Mouse (Mus musculus) liver, embryonic 15.5 days (tissue): ENCODE data around the gene Tnrc6b. TPM values are rescaled to one million over a fixed set of nuclear protein-coding genes. Genes with fewer than 3 reads are reported as not detected.

Source experiments
- ATAC-seq: fragments of 200-750 bp; cut with Nextera tagmentation; 2 replicates; pipeline ENCODE4 v1.8.0; 2017; ENCODE audit warnings: moderate number of reproducible peaks, mild to moderate bottlenecking, moderate library complexity; ENCODE audit not compliant: insufficient read depth
- H3K27ac ChIP-seq: fragments of 300-500 bp; sonication (generic); replicated peaks from 2 replicates; pipeline ENCODE4 v1.5.1; 2015; ENCODE audit warnings: mild to moderate bottlenecking, inconsistent platforms
- H3K27me3 ChIP-seq: fragments of 300-500 bp; sonication (generic); 2 replicates; pipeline ENCODE4 v1.6.1; 2015; ENCODE audit warnings: mild to moderate bottlenecking, inconsistent platforms
- H3K36me3 ChIP-seq: fragments of 300-500 bp; sonication (generic); replicated peaks from 2 replicates; pipeline ENCODE4 v1.6.1; 2015; ENCODE audit warnings: moderate library complexity, mild to moderate bottlenecking, inconsistent platforms
- H3K4me1 ChIP-seq: fragments of 300-500 bp; sonication (generic); replicated peaks from 2 replicates; pipeline ENCODE4 v1.6.1; 2015; ENCODE audit warnings: inconsistent platforms
- H3K4me2 ChIP-seq: fragments of 300-500 bp; sonication (generic); 2 replicates; pipeline ENCODE4 v1.6.1; 2015; ENCODE audit warnings: moderate library complexity, mild to moderate bottlenecking, inconsistent platforms
- H3K4me3 ChIP-seq: fragments of 300-500 bp; sonication (generic); replicated peaks from 2 replicates; pipeline ENCODE4 v1.5.1; 2015; ENCODE audit warnings: mild to moderate bottlenecking, inconsistent platforms
- H3K9ac ChIP-seq: fragments of 300-500 bp; sonication (generic); 2 replicates; pipeline ENCODE4 v1.6.1; 2015; ENCODE audit warnings: moderate library complexity, mild to moderate bottlenecking, inconsistent platforms
- H3K9me3 ChIP-seq: fragments of 300-500 bp; sonication (generic); replicated peaks from 2 replicates; pipeline ENCODE4 v1.6.1; 2016; ENCODE audit warnings: inconsistent platforms
- WGBS: fragments of 180-500 bp; shearing (Covaris S2); methylation state at CpG from one replicate; pipeline ENCODE4 v1.1.7; 2015; ENCODE audit warnings: mixed read lengths; ENCODE audit not compliant: insufficient replicate concordance; 5-methylcytosine and 5-hydroxymethylcytosine counted together
- polyA plus RNA-seq: library from polyadenylated mRNA; unstranded; fragments of >200 nt; fragmentation: Nextera tagmentation; extraction: Ambion mirVana; gene quantifications from 2 replicates; pipeline ENCODE4 v1.2.1, GENCODE M21; 2015

The Tnrc6b gene
- polyA plus RNA-seq, 1 experiment from 2014 or later: 18.3 TPM

- 72% methylated on average over 6 of the region's 6 CpGs for WGBS
- Histone ChIP-seq H3K27ac (0 out of 2 replicates have a peak overlapping the region, but pooled peaks have one; percentile 20), H3K9me3 (no peaks in the 10 kb centered on the region), H3K27me3 (no peaks in the 10 kb centered on the region), H3K4me2 (no peak overlapping the region), H3K36me3 (no peaks in the 10 kb centered on the region), H3K9ac (no peak overlapping the region), H3K4me1 (peaks cover 52% of the 10 kb centered on the region), H3K4me3 (no peak overlapping the region)
- no peak for ATAC-seq
These were observed 53.6 kb downstream of the Tnrc6b start for GRCm38 (mm10) chr15:80764666-80765065.

- no peak overlapping the region for H3K27ac ChIP-seq
- H3K9me3 ChIP-seq: no peaks in the 10 kb centered on the region
- no peak for ATAC-seq
- no peak overlapping the region for H3K4me2 ChIP-seq
- H3K9ac ChIP-seq: no peak overlapping the region
- no peak overlapping the region for H3K4me3 ChIP-seq
- peaks cover 47% of the 10 kb centered on the region for H3K4me1 ChIP-seq
- no peaks in the 10 kb centered on the region for H3K27me3 ChIP-seq
- 76% methylated on average over 2 of the region's 2 CpGs for WGBS
- no peaks in the 10 kb centered on the region for H3K36me3 ChIP-seq
These were observed 54.3 kb downstream of the Tnrc6b start for GRCm38 (mm10) chr15:80765381-80765780.

DNA sequence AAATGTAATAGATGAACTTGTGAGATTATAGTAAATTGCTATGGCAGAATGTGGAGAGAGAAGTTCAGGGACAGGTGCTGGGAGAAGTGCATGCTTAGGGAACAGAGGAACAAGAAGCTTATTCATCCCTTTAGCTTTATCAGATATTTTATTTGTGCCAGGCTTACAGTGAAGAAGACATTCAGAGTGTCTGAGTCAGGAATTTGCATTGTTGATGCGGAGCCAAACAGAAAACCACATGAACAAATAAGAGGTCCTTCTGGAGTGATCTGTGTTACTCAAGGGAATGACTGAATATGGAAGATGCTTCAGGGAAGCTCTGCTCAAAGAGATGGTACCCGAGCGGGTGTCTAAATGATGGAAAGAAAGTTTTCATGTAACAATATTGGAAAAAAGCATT, 57.1 kb downstream of the Tnrc6b start:
- WGBS: 89% methylated on average over 3 of the region's 3 CpGs
- no peak overlapping the region for H3K27ac ChIP-seq
- H3K9me3 ChIP-seq: no peaks in the 10 kb centered on the region
- no peak overlapping the region for H3K4me3 ChIP-seq
- H3K27me3 ChIP-seq: no peaks in the 10 kb centered on the region
- no peak overlapping the region for H3K4me2 ChIP-seq
- H3K9ac ChIP-seq: no peak overlapping the region
- H3K4me1 ChIP-seq: peaks cover 32% of the 10 kb centered on the region
- no peak for ATAC-seq
- H3K36me3 ChIP-seq: no peaks in the 10 kb centered on the region

DNA sequence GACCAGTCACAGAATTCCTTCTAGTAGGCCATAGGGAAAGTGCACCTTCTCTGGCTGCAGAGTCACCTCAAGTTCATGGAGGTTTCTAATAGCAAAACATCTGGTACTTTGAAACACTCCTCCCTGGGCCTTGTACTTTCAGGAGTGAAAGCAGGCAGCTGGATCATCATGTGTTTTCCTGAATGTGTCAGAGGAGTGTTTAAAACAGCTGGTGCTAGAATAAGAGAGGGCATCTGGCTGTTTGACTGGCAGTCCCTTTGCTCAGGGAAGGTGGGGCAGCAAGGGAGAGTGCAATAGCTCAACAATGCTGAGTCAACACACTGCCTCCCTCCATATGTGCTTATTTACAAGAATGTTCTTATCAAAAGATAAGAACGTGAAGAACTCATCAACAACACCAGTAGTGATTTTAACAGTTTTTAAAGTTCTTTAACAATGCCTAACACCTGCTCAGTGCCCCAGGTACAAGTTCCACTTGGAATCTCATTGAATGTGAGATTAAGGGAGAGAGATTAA, 60.9 kb downstream of the Tnrc6b start:
- Histone ChIP-seq H3K9me3 (no peaks in the 10 kb centered on the region), H3K4me2 (no peak overlapping the region), H3K27ac (peak overlapping the region; percentile 42; the same call in 1 of the 2 replicates), H3K4me1 (peaks cover 11% of the 10 kb centered on the region), H3K36me3 (no peaks in the 10 kb centered on the region), H3K4me3 (no peak overlapping the region), H3K27me3 (no peaks in the 10 kb centered on the region), H3K9ac (no peak overlapping the region)
- WGBS: 5% methylated on average over 1 of the region's 1 CpGs
- ATAC-seq: peak; percentile 54; the same call in 1 of the 2 replicates

- Histone ChIP-seq H3K4me1 (peaks cover 22% of the 10 kb centered on the region), H3K4me2 (no peak overlapping the region), H3K9ac (no peak overlapping the region), H3K27ac (no peak overlapping the region), H3K27me3 (no peaks in the 10 kb centered on the region), H3K4me3 (no peak overlapping the region), H3K36me3 (no peaks in the 10 kb centered on the region), H3K9me3 (no peaks in the 10 kb centered on the region)
- WGBS: 80% methylated on average over 1 of the region's 1 CpGs
- no peak for ATAC-seq
These were observed 63.6 kb downstream of the Tnrc6b start for GRCm38 (mm10) chr15:80774666-80775065.

GRCm38 (mm10) chr15:80779006-80779405, 67.9 kb downstream of the Tnrc6b start:
- no peaks in the 10 kb centered on the region for H3K27me3 ChIP-seq
- no peak overlapping the region for H3K9ac ChIP-seq
- no peaks in the 10 kb centered on the region for H3K36me3 ChIP-seq
- no peak overlapping the region for H3K4me3 ChIP-seq
- H3K9me3 ChIP-seq: no peaks in the 10 kb centered on the region
- ATAC-seq: no peak
- no peak overlapping the region for H3K4me2 ChIP-seq
- WGBS: 69% methylated on average over 3 of the region's 3 CpGs
- no peak overlapping the region for H3K27ac ChIP-seq
- peaks cover 27% of the 10 kb centered on the region for H3K4me1 ChIP-seq

DNA sequence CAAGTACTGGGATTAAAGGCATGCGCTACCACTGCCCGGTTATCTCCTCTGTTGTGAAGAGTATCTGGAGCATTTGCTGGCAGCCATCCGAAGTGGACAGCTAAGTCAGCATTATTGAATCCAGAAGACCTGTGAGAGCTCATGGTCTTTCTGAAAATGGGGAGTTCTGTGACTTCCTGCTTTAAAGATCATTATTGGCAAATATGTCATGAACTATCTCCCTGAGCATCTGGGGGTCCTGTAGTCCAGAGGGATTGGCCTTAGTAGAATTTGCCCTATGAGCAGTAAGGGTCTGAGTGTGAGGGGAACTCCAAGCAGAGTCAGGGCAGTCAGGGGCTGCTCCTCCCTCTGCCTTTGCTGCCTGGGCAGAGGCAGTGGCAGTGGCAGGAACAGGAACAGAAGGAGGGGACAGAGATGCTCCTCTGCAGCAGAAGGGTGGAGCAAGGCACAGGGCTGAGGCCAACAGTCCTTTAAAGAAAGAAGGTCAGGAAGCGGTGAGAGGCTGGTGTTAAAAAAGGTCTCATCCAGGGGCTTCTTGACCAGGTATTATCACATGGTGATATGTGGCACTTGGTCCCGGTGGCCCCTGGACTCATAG, 69.1 kb downstream of the Tnrc6b start:
- H3K9ac ChIP-seq: no peak overlapping the region
- H3K4me3 ChIP-seq: no peak overlapping the region
- H3K36me3 ChIP-seq: no peaks in the 10 kb centered on the region
- H3K4me1 ChIP-seq: peaks cover 33% of the 10 kb centered on the region
- no peaks in the 10 kb centered on the region for H3K27me3 ChIP-seq
- no peak overlapping the region for H3K27ac ChIP-seq
- no peak overlapping the region for H3K4me2 ChIP-seq
- whole genome bisulfite sequencing: 76% methylated on average over 5 of the region's 5 CpGs
- no peak for ATAC-seq
- no peaks in the 10 kb centered on the region for H3K9me3 ChIP-seq

DNA sequence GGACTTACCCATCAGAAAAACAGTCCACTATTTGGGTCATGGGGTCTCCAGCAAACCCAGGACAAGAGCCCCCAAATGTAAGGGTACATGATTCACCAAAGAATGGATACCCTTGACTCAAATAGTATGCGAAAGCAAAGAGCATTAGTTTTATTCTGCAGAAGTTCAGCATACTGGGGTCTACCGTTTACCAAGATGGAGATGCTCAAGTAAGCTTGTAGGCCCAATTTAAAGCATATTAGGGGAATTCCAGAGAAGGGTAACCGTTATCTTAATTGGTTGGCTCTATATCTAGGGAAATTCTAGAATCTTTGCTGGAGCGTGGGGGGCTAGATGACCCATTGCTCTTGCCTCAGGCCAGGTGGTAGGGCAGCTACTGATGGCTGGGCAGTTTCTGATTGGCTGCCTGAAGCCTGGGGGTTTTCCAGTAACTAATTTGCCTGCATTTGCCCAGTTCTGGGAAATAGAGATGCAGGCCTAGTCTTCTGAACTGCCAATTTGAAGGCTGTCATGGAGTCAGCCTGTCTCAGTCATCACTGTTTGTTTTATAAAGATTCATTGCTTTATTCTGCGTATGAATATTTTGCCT, 70.2 kb downstream of the Tnrc6b start:
- no peaks in the 10 kb centered on the region for H3K27me3 ChIP-seq
- peaks cover 33% of the 10 kb centered on the region for H3K4me1 ChIP-seq
- no peak for ATAC-seq
- H3K36me3 ChIP-seq: no peaks in the 10 kb centered on the region
- WGBS: 85% methylated on average over 5 of the region's 5 CpGs
- H3K9ac ChIP-seq: no peak overlapping the region
- no peak overlapping the region for H3K27ac ChIP-seq
- H3K9me3 ChIP-seq: no peaks in the 10 kb centered on the region
- no peak overlapping the region for H3K4me3 ChIP-seq
- H3K4me2 ChIP-seq: no peak overlapping the region

GRCm38 (mm10) chr15:80784553-80784971, 73.4 kb downstream of the Tnrc6b start:
- Histone ChIP-seq H3K4me3 (no peak overlapping the region), H3K27ac (peak overlapping the region; percentile 14; the same call in 1 of the 2 replicates), H3K9ac (no peak overlapping the region), H3K4me2 (no peak overlapping the region), H3K4me1 (peaks cover 24% of the 10 kb centered on the region), H3K9me3 (no peaks in the 10 kb centered on the region), H3K36me3 (no peaks in the 10 kb centered on the region), H3K27me3 (no peaks in the 10 kb centered on the region)
- 70% methylated on average over 7 of the region's 7 CpGs for WGBS
- 0 out of 2 replicates have a peak, but pooled peaks have one; percentile 31 for ATAC-seq

- no peaks in the 10 kb centered on the region for H3K27me3 ChIP-seq
- no peak for ATAC-seq
- H3K27ac ChIP-seq: no peak overlapping the region
- peaks cover 16% of the 10 kb centered on the region for H3K4me1 ChIP-seq
- WGBS: 84% methylated on average over 1 of the region's 1 CpGs
- no peak overlapping the region for H3K9ac ChIP-seq
- H3K9me3 ChIP-seq: no peaks in the 10 kb centered on the region
- no peak overlapping the region for H3K4me3 ChIP-seq
- H3K36me3 ChIP-seq: no peaks in the 10 kb centered on the region
- no peak overlapping the region for H3K4me2 ChIP-seq
These were observed 74.6 kb downstream of the Tnrc6b start for GRCm38 (mm10) chr15:80785699-80786098.

DNA sequence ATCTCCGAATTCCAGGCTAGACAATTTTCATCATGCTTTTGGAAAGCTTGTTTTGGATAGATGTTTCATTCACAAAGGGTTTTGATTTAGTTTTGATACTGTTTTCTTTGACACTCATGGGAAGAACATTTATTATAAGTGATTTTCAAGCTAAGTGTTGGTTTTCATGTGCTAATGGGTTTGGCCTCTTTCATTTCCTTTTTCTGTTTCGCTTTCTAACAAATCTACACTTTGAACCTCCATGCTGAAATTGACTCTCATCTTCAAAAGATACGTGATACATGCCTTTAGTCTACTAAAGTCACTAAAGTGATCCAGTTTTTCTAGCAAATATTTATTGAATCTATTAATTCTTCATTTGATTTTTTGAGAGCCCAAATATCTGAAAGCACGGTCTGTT, 76.6 kb downstream of the Tnrc6b start:
- no peak for ATAC-seq

More for the DNA sequence above, 76.6 kb downstream of the Tnrc6b start:
- 74% methylated on average over 4 of the region's 4 CpGs for WGBS
- H3K36me3 ChIP-seq: no peaks in the 10 kb centered on the region
- H3K4me3 ChIP-seq: no peak overlapping the region
- no peak overlapping the region for H3K9ac ChIP-seq
- H3K9me3 ChIP-seq: no peaks in the 10 kb centered on the region
- no peak overlapping the region for H3K4me2 ChIP-seq
- H3K27me3 ChIP-seq: no peaks in the 10 kb centered on the region
- no peak overlapping the region for H3K27ac ChIP-seq
- peaks cover 16% of the 10 kb centered on the region for H3K4me1 ChIP-seq
